Mouse (Mus musculus) cerebellum, adult 2 months (tissue): ENCODE measurements around the gene Zfp280b. TPM values are rescaled to one million over a fixed set of nuclear protein-coding genes. Genes with fewer than 3 reads are reported as not detected.
A peak's percentile ranks its signal among the peaks of the same experiment; 100 is the strongest.
"Not testable (repeated sequence)": the region's sequence is repeated elsewhere in the genome, so short reads cannot be mapped to it uniquely, and the experiment has no call there.

ENCODE experiments used
- DNase-seq, 2 experiments: peaks; one replicate each; pipeline ENCODE4 v3.0.0; 2021
- H3K27ac ChIP-seq: fragments of 200-500 bp; 2 replicates; pipeline ENCODE4 v1.5.1; 2012; ENCODE audit warnings: low read length, control low read depth, inconsistent platforms; ENCODE audit not compliant: insufficient read depth
- H3K27me3 ChIP-seq: fragments of 200-500 bp; 2 replicates; pipeline ENCODE4 v1.6.1; 2012; ENCODE audit warnings: inconsistent platforms, mild to moderate bottlenecking, low read length, moderate library complexity; ENCODE audit not compliant: control insufficient read depth, insufficient read depth
- H3K4me1 ChIP-seq: fragments of 200-500 bp; 2 replicates; pipeline ENCODE4 v1.6.1; 2011; ENCODE audit warnings: low read length; ENCODE audit not compliant: control insufficient read depth, insufficient read depth
- H3K4me3 ChIP-seq: fragments of 200-500 bp; replicated peaks from 2 replicates; pipeline ENCODE3; 2011; ENCODE audit warnings: mild to moderate bottlenecking, low read depth, low read length, control low read depth; ENCODE audit not compliant: insufficient read depth
- CTCF ChIP-seq: fragments of 200-500 bp; IDR thresholded peaks from 2 replicates; pipeline ENCODE4 v1.5.1; 2011; ENCODE audit warnings: low read depth, mild to moderate bottlenecking, control low read depth, low read length, moderate library complexity, borderline replicate concordance; ENCODE audit not compliant: insufficient read depth
- POLR2A ChIP-seq: fragments of 200-500 bp; IDR thresholded peaks from 2 replicates; pipeline ENCODE4 v1.6.1; 2011; ENCODE audit warnings: low read length, control low read depth, borderline replicate concordance; ENCODE audit not compliant: insufficient read depth
- WGBS: fragments of 180-500 bp; shearing (Covaris S2); methylation state at CpG from one replicate; pipeline ENCODE4 v1.1.7; 2018; 5-methylcytosine and 5-hydroxymethylcytosine counted together
- polyA plus RNA-seq: library from polyadenylated mRNA; depleted of rRNA; stranded (reverse); fragments of >200 nt; gene quantifications from 2 replicates; pipeline ENCODE4 v1.2.3, GENCODE M21; 2012; rRNA removed

Gene Zfp280b
- 17.9 and 18.1 TPM in 2 replicates for polyA plus RNA-seq

- Histone ChIP-seq H3K27ac (peak within 1 kb of the TSS; percentile 80), H3K4me3 (peak within 1 kb of the TSS; percentile 63), H3K27me3 (no peaks in the 10 kb centered on the region), H3K4me1 (no peaks in the 10 kb centered on the region)
- peak; percentile 95 to 96 for DNase-seq
- WGBS, result under 1% methylated on average over 58 of the region's 58 CpGs
- peak; percentile 44; the same call in 1 of the 2 replicates for TF ChIP-seq POLR2A
- TF ChIP-seq CTCF, result peak; percentile 62
These were observed at the start of gene Zfp280b for GRCm38 (mm10) chr10:76032402-76033118. Gene Zfp280b, plus strand, starts transcription at chr10:76032650.

DNA sequence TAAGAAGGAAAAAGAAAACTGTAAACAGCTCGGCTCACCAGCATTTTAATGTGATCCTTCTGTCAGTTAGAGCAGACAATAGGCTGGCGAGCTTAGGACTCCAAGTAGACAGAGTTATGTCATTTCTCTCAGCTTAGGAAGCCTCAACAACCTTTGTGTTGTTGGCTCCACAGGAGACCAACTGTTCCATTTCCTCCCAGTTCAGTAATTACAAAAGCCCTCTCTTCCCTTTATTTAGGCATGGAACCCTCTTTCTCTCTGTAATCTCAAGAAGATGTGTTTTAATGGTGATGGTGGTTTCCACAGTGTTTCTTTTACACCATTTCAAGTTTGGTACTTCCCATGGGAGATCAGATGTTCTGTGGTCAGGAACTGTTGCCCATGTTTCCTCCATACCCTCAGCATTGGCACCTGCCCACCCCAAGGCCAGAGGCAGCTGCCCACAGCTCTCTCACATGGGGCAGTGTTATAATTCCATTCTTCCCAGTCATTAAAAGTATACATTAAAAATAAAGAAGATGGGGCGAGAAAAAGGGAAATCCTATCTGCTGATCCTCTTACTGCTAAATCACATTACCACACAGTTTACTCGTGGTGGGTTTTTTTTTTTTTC lies 41.9 kb upstream of the Zfp280b start:
- Histone ChIP-seq H3K27ac (no peak overlapping the region), H3K27me3 (no peaks in the 10 kb centered on the region), H3K4me3 (no peak overlapping the region), H3K4me1 (peaks cover 23% of the 10 kb centered on the region)
- DNase-seq, result no peak
- no peak for TF ChIP-seq POLR2A
- TF ChIP-seq CTCF, result no peak
- WGBS, result 64% methylated on average over 4 of the region's 4 CpGs

- H3K27me3 ChIP-seq, result no peaks in the 10 kb centered on the region
- H3K4me3 ChIP-seq, result no peak overlapping the region
- peaks cover 25% of the 10 kb centered on the region for H3K4me1 ChIP-seq
- TF ChIP-seq POLR2A (no peak), CTCF (no peak)
- no peak for DNase-seq
- WGBS, result 90% methylated on average over 15 of the region's 15 CpGs
- H3K27ac ChIP-seq, result peak overlapping the region; percentile 90; the same call in 1 of the 2 replicates
These were observed 38.7 kb upstream of the Zfp280b start for GRCm38 (mm10) chr10:75993616-75994240.

DNA sequence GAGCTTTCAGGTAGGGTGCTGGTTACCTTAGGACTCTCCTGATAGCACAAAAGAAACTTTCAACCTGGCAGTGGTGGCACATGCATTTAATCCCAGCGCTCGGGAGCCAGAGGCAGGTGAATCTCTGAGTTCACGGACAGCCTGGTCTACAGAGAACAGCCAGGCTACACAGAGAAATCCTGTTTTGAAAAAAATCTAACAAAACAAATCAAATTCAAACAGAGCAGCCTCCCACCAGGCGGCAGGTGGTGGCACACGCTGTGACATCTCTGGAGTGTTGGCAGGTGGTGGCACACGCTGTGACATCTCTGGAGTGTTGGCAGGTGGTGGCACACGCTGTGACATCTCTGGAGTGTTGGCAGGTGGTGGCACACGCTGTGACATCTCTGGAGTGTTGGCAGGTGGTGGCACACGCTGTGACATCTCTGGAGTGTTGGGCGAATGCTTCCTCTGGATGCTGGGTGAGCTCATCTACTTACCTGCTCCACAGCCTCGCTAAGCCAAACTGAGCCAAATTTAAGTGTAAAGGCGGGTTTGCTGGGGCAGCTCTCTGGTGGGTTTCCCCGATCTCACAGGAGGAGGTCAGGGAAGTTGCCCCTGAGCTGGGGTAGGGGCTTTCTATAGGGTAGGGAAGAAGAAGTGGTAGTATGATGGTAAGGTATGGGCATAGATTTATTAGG lies 37.8 kb upstream of the Zfp280b start:
- peaks cover 25% of the 10 kb centered on the region for H3K4me1 ChIP-seq
- 14% methylated on average over 13 of the region's 13 CpGs for WGBS
- DNase-seq, result peak; percentile 63 to 64
- peak overlapping the region; percentile 90 for H3K27ac ChIP-seq
- not testable (repeated sequence) for H3K4me3 ChIP-seq, H3K27me3 ChIP-seq

GRCm38 (mm10) chr10:75995463-75995862 lies 37.0 kb upstream of the Zfp280b start:
- H3K4me3 ChIP-seq, result no peak overlapping the region
- TF ChIP-seq POLR2A (no peak), CTCF (no peak)
- WGBS, result 26% methylated on average over 11 of the region's 11 CpGs
- peaks cover 25% of the 10 kb centered on the region for H3K4me1 ChIP-seq
- DNase-seq, result peak; percentile 60 to 65
- H3K27ac ChIP-seq, result peak overlapping the region; percentile 90
- no peaks in the 10 kb centered on the region for H3K27me3 ChIP-seq

GRCm38 (mm10) chr10:75996315-75996714 lies 36.1 kb upstream of the Zfp280b start:
- Histone ChIP-seq H3K4me1 (peaks cover 26% of the 10 kb centered on the region), H3K27me3 (no peaks in the 10 kb centered on the region), H3K4me3 (no peak overlapping the region), H3K27ac (no peak overlapping the region)
- no peak for DNase-seq
- 86% methylated on average over 3 of the region's 3 CpGs for WGBS
- TF ChIP-seq POLR2A (no peak), CTCF (no peak)

GRCm38 (mm10) chr10:76001160-76001559 lies 31.3 kb upstream of the Zfp280b start:
- no peak for DNase-seq
- WGBS, result 71% methylated on average over 6 of the region's 7 CpGs
- no peak for TF ChIP-seq POLR2A
- no peak for TF ChIP-seq CTCF

More at GRCm38 (mm10) chr10:76001160-76001559, 31.3 kb upstream of the Zfp280b start:
- H3K27me3 ChIP-seq, result no peaks in the 10 kb centered on the region
- H3K4me1 ChIP-seq, result peaks cover 17% of the 10 kb centered on the region
- no peak overlapping the region for H3K4me3 ChIP-seq
- no peak overlapping the region for H3K27ac ChIP-seq
